Mouse (Mus musculus): ENCODE results near the gene Pgs1. TPM values are rescaled to one million over a fixed set of nuclear protein-coding genes. Genes with fewer than 3 reads are reported as not detected.

The Pgs1 gene
- polyA plus RNA-seq, 1 experiment = 44.8 TPM

DNA sequence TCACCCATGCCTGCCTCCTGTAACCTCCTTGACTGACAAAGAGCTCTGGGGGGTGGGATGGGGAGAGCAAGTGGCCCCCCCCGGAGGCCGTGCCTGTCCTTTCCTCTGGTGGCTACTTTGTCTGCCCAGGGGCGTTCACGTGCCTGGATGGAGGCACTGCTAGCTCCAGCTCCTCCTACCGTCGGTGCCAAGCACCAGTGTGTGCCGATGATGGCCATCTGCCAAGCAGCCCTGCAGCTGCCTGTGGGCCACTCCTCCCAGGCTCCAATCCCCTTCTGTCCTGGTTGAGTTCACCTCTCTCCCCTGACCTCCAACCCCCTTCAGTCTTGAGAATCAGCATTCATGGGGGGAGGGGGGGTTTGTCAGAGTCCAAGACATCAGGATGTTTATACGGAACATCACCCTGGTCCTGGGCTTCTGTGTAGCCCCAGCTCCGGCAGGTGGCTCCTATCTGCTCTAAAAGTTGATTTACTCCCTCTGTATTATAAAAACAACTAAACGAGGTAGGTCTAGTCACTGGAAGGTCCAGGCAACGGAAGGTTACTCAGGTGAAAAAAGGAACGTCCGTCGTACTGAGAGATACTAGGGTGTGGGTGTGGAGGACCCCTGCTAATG lies 57.3 kb downstream of the Pgs1 start:
- no peak for DNase-seq (ENCODE audit: low read depth)

DNA sequence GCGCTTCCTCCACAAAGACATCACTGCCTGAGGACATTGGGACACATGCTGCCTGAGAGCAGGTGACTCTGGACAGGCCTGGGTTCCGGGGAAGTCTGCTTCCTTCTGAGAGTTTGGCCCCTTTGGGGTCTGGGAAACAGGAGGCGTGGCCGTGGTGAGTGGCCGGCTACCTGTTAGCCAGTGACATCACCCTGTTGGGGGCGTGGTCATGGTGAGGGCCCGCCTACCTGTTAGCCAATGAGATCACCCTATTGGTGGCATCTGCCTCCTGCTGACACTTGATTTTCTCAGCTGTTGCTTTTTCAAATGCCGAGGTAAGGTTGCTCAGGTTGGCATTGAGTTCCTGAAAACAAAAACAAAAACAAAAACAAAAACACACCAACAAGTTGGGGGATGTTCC lies 63.5 kb downstream of the Pgs1 start:
- no peak for DNase-seq (ENCODE audit: low read depth)

DNA sequence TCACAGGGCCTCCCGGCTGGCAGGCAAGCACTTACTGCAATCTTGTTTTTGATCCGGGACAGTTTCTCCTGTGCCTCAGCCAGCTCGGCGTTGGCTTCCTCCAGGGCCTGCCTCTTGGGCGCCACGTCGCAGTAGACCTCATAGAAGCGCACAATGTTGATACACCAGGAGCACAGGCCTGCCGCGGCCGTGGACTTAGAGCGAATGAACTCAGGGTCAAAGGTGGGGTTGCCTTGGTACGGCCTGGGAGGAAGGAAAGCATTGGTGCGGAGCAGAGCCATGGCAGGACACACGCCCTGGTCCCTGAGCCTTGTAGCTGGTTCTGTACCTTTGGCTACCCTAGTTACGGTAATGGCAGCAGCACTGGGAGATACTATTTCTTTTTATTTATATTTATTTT lies 64.1 kb downstream of the Pgs1 start:
- DNase-seq (ENCODE audit: low read depth) = no peak

DNA sequence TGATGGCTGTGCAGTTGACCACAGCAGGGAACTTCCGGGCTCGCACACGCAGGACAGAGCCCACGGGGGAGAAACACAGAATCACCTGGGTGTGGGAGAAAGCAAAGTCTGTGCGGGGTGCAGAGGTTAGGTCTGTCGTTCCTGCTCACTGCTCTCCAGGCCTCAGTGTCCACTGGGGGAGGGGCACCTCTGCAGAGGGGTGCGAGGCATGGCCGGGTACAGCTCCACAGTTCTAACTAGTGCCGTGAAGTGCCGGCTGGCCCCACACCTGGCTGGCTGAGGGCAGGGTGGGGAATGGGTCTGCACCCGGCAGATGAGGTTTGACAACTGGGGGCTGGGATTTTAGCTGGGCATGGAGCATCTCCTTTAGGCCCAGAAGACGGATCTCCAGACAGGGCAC lies 72.3 kb downstream of the Pgs1 start:
- DNase-seq (ENCODE audit: low read depth) = no peak

DNA sequence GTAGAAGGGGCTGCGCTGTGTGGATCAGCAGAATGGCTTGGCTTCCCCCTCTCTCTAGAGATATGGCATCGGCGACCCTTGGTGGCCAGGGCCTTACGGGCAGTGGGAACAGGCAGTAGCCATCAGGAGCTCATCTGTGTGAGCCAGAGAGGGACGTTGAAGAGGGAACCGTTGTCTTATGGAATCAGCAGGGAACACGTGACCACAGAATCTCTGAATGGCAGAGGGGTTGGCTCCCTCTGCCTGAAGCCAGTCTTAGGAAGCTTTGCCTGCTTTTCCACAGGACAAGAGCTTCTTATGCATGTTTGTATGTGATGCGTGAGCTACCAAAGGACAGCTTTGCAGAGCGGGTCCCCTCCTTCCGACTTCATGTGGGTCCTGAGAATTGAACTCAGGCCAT lies 72.8 kb downstream of the Pgs1 start:
- no peak for DNase-seq (ENCODE audit: low read depth)

DNA sequence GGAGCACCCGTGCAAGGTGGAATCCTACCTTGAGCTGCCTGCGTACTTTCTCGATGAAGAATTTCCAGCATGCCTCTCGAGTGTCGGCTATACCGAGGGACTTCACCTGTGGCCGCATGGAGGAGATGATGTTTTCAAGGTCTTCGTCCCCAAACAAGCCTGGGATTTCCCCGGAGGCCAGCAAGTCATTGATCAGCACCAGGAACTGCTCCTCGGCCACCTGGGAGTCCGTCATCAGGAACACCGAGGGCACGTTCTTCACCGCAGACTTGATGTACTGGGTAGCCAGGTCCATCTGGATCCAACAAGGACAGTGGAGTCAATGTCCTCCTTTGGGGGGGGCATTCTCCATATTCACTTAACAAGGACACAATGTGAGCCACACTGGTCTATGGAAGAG lies 73.9 kb downstream of the Pgs1 start:
- no peak for DNase-seq (ENCODE audit: low read depth)

DNA sequence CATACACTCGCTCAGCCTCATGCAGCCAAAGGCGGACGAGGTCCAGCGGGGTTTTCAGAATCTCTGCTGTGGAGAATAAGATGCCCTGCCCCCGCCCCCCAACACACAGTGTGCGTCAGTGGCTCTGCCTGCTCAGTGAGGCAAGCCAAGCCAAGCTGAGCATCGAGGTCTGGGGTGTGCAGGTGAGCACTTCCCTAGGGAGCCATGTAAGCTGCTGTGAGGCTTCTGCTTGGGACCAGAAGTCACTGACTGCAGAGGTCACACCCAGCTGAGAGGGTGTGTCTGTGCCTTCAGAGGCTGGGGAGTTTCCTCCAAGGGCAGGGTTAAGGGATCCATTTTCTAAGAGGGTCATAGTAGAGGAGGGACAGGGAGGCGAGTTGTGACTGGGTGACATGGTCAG lies 81.5 kb downstream of the Pgs1 start:
- no peak for DNase-seq (ENCODE audit: low read depth)

DNA sequence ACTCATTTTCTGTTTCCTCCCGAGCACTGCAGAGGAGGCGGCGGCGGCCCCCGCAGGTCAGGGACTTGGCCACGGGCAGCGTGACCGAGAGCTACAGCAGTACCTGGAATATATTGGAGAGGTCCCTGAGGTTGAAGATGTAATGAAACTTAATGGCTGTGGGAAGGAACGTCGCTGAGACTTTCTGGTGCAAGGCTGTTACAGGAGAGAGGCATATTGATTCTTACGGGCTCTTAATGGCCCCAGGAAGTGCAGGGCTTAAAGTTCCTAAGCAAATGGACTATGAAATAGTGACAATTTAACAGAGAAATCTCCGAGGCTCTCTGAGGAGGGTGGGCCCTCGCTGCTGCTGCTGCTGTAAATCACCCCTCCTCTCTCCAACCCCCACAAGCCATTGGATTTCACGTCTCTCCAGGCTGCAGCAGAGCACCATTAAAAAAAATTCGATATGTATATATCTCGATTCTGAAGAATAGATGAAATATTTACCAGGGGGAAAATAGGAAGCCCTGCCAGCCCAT lies 82.8 kb downstream of the Pgs1 start:
- DNase-seq (ENCODE audit: low read depth) = no peak

DNA sequence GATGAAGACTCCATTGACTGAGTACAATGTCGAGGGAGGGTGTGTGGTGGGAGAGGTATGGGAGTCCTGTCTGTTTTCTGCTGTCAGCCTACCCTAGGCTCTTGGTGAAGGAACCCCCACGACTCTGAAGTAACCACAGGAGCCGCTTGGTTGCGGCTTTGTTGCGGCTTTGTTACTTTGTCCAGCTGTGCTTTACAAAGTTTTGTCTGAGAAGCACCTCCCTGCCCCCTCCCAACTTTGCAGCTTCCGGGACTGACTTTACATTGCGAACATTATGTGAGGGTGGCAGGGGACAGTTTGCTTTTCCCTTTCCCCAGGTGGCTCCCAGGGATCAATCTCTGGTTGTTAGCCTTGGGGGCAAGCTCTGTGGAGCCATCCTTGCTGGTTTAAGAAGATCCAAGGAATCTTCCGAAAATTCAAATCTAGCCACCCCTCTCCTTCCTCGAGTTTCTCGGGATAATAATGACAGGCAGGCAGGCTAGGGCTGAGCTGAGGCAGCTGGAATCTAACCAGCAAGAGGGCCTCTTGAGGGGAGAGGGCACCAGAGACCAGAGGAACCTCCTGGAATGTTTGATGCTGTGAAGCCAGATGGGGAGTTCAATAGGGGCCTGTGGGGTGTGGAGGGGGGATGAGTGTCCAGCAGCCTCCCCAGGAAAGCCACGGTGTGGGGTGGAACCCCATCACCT lies 85.3 kb downstream of the Pgs1 start:
- DNase-seq (ENCODE audit: low read depth) = no peak

Other genes starting within 250 kb of the Pgs1 start
- 4.9 and 5.8 TPM in 2 replicates for gene Tmc8, start 204.2 kb upstream of the Pgs1 start, polyA plus RNA-seq (2012; rRNA removed)
- 42.5 and 49.8 TPM in 2 replicates for gene Tmc6, start 204.1 kb upstream of the Pgs1 start, polyA plus RNA-seq (2012; rRNA removed)
- gene 6030468B19Rik, start 188.6 kb upstream of the Pgs1 start, polyA plus RNA-seq (2012; rRNA removed) = not detected in 2 replicates
- gene Gm20708, start 176.6 kb upstream of the Pgs1 start, polyA plus RNA-seq (2012; rRNA removed) = 0.15 TPM in 1 of 2 replicates, not detected in the other
- gene Syngr2, start 176.6 kb upstream of the Pgs1 start, polyA plus RNA-seq (2012; rRNA removed) = 107 and 133 TPM in 2 replicates
- gene Afmid, start 160.4 kb upstream of the Pgs1 start, polyA plus RNA-seq (2012; rRNA removed) = 5.7 and 8.7 TPM in 2 replicates
- 7.2 and 9.8 TPM in 2 replicates for gene Tk1, start 160.2 kb upstream of the Pgs1 start, polyA plus RNA-seq (2012; rRNA removed)
- 1.6 and 2.3 TPM in 2 replicates for gene Birc5, start 137.0 kb upstream of the Pgs1 start, polyA plus RNA-seq (2012; rRNA removed)
- not detected in 2 replicates for gene Tmem235, start 125.5 kb upstream of the Pgs1 start, polyA plus RNA-seq (2012; rRNA removed)
- 10.7 and 12.5 TPM in 2 replicates for gene Tha1, start 112.8 kb upstream of the Pgs1 start, polyA plus RNA-seq (2012; rRNA removed)
- 4.5 and 5.4 TPM in 2 replicates for gene Socs3, start 16.2 kb upstream of the Pgs1 start, polyA plus RNA-seq (2012; rRNA removed)
- gene Dnah17, start 144.3 kb downstream of the Pgs1 start, polyA plus RNA-seq (2012; rRNA removed) = 0.16 and 0.25 TPM in 2 replicates